Mouse (Mus musculus): ENCODE measurements around the gene Olfr1026.

The Olfr1026 gene

DNA sequence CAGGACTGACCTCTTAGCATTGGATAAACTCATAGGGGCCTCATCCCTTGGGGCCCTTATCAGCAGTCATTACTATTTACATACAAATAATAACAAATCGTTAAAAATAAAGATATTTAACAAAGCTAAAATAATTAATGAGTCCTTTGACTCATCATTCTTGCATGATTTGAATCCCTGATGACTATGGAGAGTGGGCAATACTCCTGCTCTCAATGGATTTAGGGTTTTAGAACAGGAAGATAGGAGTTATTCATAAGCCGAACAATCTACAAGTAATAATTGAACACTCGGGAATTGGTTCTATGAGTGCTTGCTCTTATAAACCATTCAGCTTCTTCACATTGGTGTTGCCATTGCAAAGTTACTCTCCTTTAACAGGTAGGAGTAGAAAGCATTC, at the start of gene Olfr1026:
Olfr1026 (plus strand) TSS at position 301 of the 400 bp plus-strand sequence.
- no peak for DNase-seq (ENCODE audit: low spot score)

DNA sequence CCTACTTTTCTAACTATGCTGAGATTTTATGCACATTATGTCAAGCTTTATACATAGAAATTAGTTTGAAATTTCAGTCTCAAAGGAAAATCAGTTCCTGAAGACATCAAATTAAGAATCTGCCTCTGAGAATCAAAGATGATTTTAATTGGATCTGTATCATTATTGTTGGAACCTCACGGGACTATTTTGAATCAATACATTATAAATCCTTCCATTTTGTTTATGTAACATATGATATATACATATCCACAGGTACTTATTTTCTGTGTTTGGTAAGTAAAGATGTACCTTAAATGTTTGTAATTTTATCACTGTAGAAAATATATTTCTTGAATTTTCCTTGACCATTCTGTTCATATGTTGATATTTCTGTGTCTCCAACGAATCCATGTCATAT, 36.0 kb upstream of the Olfr1026 start, which contains the start of gene Olfr1023:
Olfr1023 (plus strand) TSS at position 301 of the 400 bp plus-strand sequence.
- DNase-seq (ENCODE audit: low spot score): no peak

DNA sequence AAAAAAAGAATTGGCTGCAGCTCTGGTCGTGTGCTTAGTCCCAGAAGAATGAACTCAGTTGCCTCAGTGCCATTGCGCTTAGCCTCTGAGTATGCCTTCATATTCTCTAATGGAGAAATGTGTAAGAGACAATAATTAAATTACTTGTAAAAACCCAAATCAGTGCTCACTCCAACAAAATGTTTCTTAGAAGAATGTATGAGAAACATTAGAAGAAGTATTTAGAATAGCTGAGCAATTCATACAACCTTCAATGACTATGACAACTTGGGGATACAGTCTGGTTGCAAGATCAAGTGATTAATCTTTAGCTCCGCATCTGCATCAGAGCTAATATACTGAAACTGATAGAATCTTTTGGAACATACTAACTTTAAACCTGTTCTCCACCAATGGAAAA, 16.4 kb upstream of the Olfr1026 start, which contains the start of gene Olfr1024:
Olfr1024 (minus strand) TSS at position 101 of the 400 bp plus-strand sequence.
- DNase-seq (ENCODE audit: low spot score): no peak

DNA sequence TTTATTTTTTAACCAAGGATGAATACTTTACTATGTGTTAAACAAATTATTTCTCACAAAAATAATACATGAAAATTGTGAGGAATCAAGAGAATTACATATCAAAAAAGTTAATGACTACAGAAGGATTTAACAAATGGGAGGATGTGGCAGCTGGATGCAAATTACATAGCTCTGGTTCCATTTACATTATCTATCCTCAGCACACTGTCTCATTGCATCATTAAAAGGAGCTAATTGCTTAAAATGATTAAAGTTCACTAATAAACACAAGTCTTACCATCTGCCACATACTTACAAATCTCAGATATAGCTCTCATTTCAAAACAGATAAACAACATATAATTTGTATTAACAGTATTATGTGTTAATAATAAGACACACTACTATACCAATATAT, 8.2 kb upstream of the Olfr1026 start:
- no peak for DNase-seq (ENCODE audit: low spot score)

DNA sequence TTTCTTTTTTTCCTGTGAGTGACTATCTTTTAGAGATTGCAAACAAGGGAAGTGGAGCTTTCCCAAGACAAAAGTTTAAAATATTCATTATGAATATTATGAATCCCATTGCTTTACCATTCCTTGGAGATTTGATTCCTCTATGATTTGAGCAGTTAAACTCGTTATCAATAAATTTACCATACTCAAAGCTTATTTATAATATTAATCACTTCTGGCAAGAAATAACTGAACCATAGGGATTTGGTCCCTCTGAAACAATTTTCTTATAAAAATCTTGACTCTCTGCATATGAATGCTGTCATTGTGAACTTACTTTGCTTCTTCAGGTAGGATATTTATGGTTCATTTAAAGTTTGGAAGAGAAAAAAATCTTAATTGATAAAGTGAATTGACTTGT, 6.5 kb upstream of the Olfr1026 start, which contains the start of gene Olfr1025-ps1:
Olfr1025-ps1 (plus strand) TSS at position 301 of the 400 bp plus-strand sequence.
- DNase-seq (ENCODE audit: low spot score): no peak

DNA sequence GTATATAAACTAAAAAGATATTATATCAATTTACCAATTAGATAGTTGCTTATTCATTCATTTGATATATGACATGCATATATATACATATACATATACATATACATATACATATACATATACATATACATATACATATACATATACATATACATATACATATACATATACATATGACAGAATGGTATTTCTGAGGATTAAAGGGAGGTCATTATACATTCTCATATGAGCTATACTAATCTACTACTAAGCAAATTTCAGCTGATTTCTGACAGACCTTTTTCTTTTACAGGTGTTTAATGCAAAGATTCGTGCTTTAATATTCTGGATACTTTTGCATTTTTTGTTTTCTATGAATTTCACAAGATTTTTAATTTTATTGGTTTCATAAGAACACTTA, 28.8 kb downstream of the Olfr1026 start, which contains the start of gene Olfr1028:
Olfr1028 (plus strand) TSS at position 301 of the 400 bp plus-strand sequence.
- no peak for DNase-seq (ENCODE audit: low spot score)

DNA sequence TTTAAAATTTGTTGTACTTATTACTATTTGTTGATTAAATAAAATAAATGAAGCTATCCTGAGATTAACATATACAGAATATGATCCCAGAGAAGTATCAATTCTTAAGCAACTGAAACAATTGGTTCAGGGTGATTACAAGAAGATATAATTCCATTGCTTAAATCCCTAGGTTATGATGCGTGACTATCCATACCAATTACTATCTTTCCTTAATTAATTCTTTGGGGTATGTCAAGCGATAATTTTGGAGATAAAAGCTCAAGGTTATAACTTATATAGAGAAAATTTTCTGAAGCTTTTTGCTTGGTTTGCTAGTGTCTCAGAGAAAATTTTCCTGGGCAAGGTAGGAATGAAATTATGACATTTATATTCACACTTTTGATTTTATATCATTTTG, 52.2 kb downstream of the Olfr1026 start, which contains the start of gene Olfr1029:
Olfr1029 (plus strand) TSS at position 301 of the 400 bp plus-strand sequence.
- DNase-seq (ENCODE audit: low spot score): no peak

All from adipocyte (in vitro differentiated cells).